Mouse (Mus musculus): Measurements from ENCODE around the gene Elf2.
A peak's percentile ranks its signal among the peaks of the same experiment; 100 is the strongest.

Elf2 gene

GRCm38 (mm10) chr3:51276421-51277111, 63.9 kb downstream of the Elf2 start:
- peak in 1 of 2 experiments; percentile 75 for DNase-seq

GRCm38 (mm10) chr3:51275956-51276398, 64.5 kb downstream of the Elf2 start:
- peak; percentile 95 to 99 for DNase-seq

GRCm38 (mm10) chr3:51270069-51270817, 70.2 kb downstream of the Elf2 start:
- DNase-seq: no peak

- no peak for DNase-seq
Observed at GRCm38 (mm10) chr3:51268434-51268833, 72.0 kb downstream of the Elf2 start.

- DNase-seq: no peak
Observed at GRCm38 (mm10) chr3:51262942-51263341, 77.5 kb downstream of the Elf2 start.

GRCm38 (mm10) chr3:51258070-51258469, 82.4 kb downstream of the Elf2 start:
- no peak for DNase-seq

GRCm38 (mm10) chr3:51256450-51256849, 84.0 kb downstream of the Elf2 start:
- DNase-seq: no peak

GRCm38 (mm10) chr3:51254784-51255183, 85.7 kb downstream of the Elf2 start:
- no peak for DNase-seq

- DNase-seq: no peak
Observed at GRCm38 (mm10) chr3:51252689-51253402, 87.6 kb downstream of the Elf2 start.

GRCm38 (mm10) chr3:51252223-51252622, 88.2 kb downstream of the Elf2 start:
- DNase-seq: no peak

- no peak for DNase-seq
Observed at GRCm38 (mm10) chr3:51251057-51251456, 89.4 kb downstream of the Elf2 start.

- DNase-seq: no peak
Observed at GRCm38 (mm10) chr3:51249866-51250265, 90.6 kb downstream of the Elf2 start.

- no peak for DNase-seq
Observed at GRCm38 (mm10) chr3:51249460-51249859, 91.0 kb downstream of the Elf2 start.

GRCm38 (mm10) chr3:51248600-51248999, 91.9 kb downstream of the Elf2 start:
- DNase-seq: no peak

GRCm38 (mm10) chr3:51247704-51248103, 92.8 kb downstream of the Elf2 start:
- DNase-seq: no peak

- no peak for DNase-seq
Observed at GRCm38 (mm10) chr3:51239541-51239940, 100.9 kb downstream of the Elf2 start.

- DNase-seq: no peak
Observed at GRCm38 (mm10) chr3:51238515-51238914, 101.9 kb downstream of the Elf2 start.

GRCm38 (mm10) chr3:51234752-51235055, 105.8 kb downstream of the Elf2 start:
- DNase-seq: no peak

GRCm38 (mm10) chr3:51233918-51234751, 106.3 kb downstream of the Elf2 start:
- DNase-seq: peak; percentile 85 to 86

- DNase-seq: no peak
Observed at GRCm38 (mm10) chr3:51233474-51233873, 107.0 kb downstream of the Elf2 start.

GRCm38 (mm10) chr3:51232205-51232910, 108.1 kb downstream of the Elf2 start:
- DNase-seq: no peak

- DNase-seq: no peak
Observed at GRCm38 (mm10) chr3:51231499-51231898, 109.0 kb downstream of the Elf2 start.
